Mouse (Mus musculus): ENCODE measurements around the gene Grhl3. TPM values are rescaled to one million over a fixed set of nuclear protein-coding genes. Genes with fewer than 3 reads are reported as not detected.

Grhl3 gene
- not detected in 4 replicates for total RNA-seq (2023)

GRCm38 (mm10) chr4:135573251-135573808 lies at the start of gene Grhl3:
Gene Grhl3 (minus strand): TSS chr4:135573630.

DNA sequence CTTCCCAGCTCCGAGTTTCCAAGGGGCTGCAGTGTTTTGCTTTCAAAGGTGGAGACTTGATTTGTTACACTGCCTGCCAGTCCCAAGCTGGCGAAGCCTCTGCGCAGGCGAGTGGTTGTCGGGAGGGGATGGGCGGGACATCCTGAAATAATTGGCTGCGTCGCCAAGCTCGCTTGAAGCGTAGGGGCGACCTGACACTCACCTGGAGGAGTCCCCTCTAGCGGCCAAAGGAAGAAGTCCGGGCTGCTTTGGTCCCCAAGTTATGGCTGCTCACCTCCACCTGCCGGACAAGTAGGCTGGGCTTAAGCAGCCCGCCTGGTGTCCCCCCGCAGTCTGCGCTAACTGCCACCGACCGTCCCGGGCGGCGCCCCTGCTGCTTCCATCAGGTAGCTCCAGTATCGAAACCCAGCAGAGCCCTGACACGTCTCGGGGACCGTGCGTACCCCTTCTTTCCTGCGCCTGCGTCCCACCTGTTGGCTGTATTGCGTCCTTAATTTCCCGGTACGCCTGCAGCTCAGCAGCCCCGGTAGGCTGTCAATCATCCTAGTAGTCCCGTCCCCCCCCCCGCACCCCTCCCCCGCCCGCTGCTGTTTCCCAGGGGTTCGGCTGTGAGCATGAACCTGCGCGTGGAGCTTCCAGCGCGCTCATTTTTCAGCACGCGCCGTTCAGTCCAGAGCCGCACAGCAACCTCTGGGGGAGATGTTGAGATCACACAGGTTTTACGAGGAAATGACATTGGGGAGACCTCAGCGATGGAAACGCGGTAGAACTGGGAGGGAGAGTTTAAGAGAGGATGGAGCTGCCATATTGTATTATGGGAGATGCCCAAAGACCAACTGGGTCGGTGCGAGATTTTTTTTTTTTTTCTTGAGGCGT lies 78.7 kb downstream of the Grhl3 start, which contains the start of the genes Stpg1 and Nipal3:
TSS of gene Stpg1 (plus strand) at position 270 of the 876 bp plus-strand sequence.
TSS of gene Nipal3 (minus strand) at position 518 of the 876 bp plus-strand sequence.

Other genes starting within 250 kb of the Grhl3 start
- gene Srrm1, start 220.3 kb downstream of the Grhl3 start, total RNA-seq (2023): 305 to 346 TPM (median 331 TPM) in 4 replicates
- not detected in 4 replicates for gene Ncmap, start 175.4 kb downstream of the Grhl3 start, total RNA-seq (2023)
- gene Rcan3, start 139.8 kb downstream of the Grhl3 start, total RNA-seq (2023): 5.1 to 7.6 TPM (median 5.9 TPM) in 4 replicates
- gene Stpg1, start 78.8 kb downstream of the Grhl3 start, total RNA-seq (2023): 0.24 TPM in 1 of 4 replicates, not detected in the others
- 54.7 to 76.3 TPM (median 65.7 TPM) in 4 replicates for gene Nipal3, start 78.6 kb downstream of the Grhl3 start, total RNA-seq (2023)
- 0.36 to 0.86 TPM (median 0.52 TPM) in 4 replicates for gene Ifnlr1, start 112.7 kb upstream of the Grhl3 start, total RNA-seq (2023)
- gene Il22ra1, start 154.5 kb upstream of the Grhl3 start, total RNA-seq (2023): not detected in 4 replicates
- gene Myom3, start 186.1 kb upstream of the Grhl3 start, total RNA-seq (2023): not detected in 4 replicates